In the genomic region with DNA sequence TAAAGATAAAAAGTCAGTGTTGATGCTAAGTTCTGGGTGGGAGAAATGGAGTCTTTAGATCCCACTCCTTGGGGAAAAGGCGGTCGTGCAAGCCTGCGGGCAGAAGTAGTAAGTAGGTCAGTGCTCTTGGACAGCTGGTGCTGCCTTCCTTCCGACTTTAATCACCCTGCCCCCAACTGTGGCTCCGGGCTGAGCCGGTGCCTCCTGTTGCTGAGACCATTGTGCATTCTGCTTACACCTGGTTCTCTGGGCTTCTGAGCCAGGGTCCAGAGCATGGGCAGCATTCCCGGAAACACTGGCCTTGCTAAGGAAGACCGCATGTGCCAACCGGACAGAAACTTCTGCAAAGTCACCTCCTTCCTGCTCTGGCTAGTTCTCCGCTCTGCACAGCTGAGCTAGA, we compare ENCODE assay signal across 8 mouse cellular contexts. TPM values are rescaled to one million over a fixed set of nuclear protein-coding genes. Genes with fewer than 3 reads are reported as not detected.
A peak's percentile ranks its signal among the peaks of the same experiment; 100 is the strongest.
DNase-seq lines count a peak whose midpoint lies in the region; ATAC-seq lines count a peak whose summit lies in the region.

No protein-coding gene starts in this region.

- no peak for ATAC-seq in midbrain, embryonic 13.5 days
- ATAC-seq in erythroid progenitor cell, adult 5-6 weeks (replicated peaks; ENCODE audit: low FRiP score, poor library complexity, severe bottlenecking): no peak

- peak overlapping the region; percentile 93 for H3K4me2 ChIP-seq in midbrain, embryonic 13.5 days (replicated peaks)

- H3K27ac ChIP-seq in midbrain, embryonic 13.5 days: 0 out of 2 replicates have a peak overlapping the region, but pooled peaks have one; percentile 55

- H3K36me3 ChIP-seq in midbrain, embryonic 13.5 days: peaks cover 29% of the 10 kb centered on the region

- intact Hi-C loops in left cerebral cortex, postnatal 10 days (cut with DNase I): no loop called here

- H3K4me3 ChIP-seq in midbrain, embryonic 13.5 days (replicated peaks): peak overlapping the region; percentile 82

- DNase-seq in left cerebral cortex, postnatal 10 days (ENCODE audit: extremely low spot score in 1 of 2, low spot score in 2 of 2): peak; percentile 55 to 82
- no peak for DNase-seq in left cerebral cortex, adult 18-20 months (ENCODE audit: low spot score in 2 of 2)
- DNase-seq in cerebellum, adult 9-11 months: peak; percentile 87
- peak; percentile 62 to 69 for DNase-seq in heart, adult 9 months (ENCODE audit: low spot score in 2 of 2)
- DNase-seq in kidney, adult 9 months: peak; percentile 61
- DNase-seq in urinary bladder, adult 18-20 months (ENCODE audit: low spot score in 2 of 2): no peak

- no peaks in the 10 kb centered on the region for H3K27me3 ChIP-seq in midbrain, embryonic 13.5 days

- peaks cover 69% of the 10 kb centered on the region for H3K4me1 ChIP-seq in midbrain, embryonic 13.5 days (replicated peaks)

- H3K9me3 ChIP-seq in midbrain, embryonic 13.5 days: no peaks in the 10 kb centered on the region

- 43% methylated on average over 10 of the region's 10 CpGs for WGBS in midbrain, embryonic 13.5 days

- H3K9ac ChIP-seq in midbrain, embryonic 13.5 days (replicated peaks): peak overlapping the region; percentile 24

RNA-seq across cellular contexts. Expression of a gene that starts 4.3 kb away (rescaled TPM):
- 100 to 1,000 TPM; 687 to 749 TPM for total RNA-seq in left cerebral cortex, postnatal 10 days (2021)
- 1,000 to 10,000 TPM; 1,425 to 1,430 TPM for total RNA-seq in left cerebral cortex, adult 18-20 months (2021)
- 1,400 and 1,429 TPM in 2 replicates for polyA plus RNA-seq in midbrain, embryonic 13.5 days (2015; fragmentation: Nextera tagmentation; extraction: Ambion mirVana)
- 26.4 and 30.6 TPM in 2 replicates for total RNA-seq in erythroid progenitor cell, adult 5-6 weeks (2015; ENCODE audit: low replicate concordance)
- 75.0 and 81.4 TPM in 2 replicates for total RNA-seq in erythroid progenitor cell, adult 5-6 weeks (2017; ENCODE audit: low replicate concordance)

RNA-seq across cellular contexts. Expression of a gene that starts 19.5 kb away (rescaled TPM):
- 10 to 100 TPM; 13.3 to 14.6 TPM for total RNA-seq in left cerebral cortex, postnatal 10 days (2021)
- total RNA-seq in left cerebral cortex, adult 18-20 months (2021): 10 to 100 TPM; 11.8 to 14.7 TPM
- 1.2 and 2.1 TPM in 2 replicates for polyA plus RNA-seq in midbrain, embryonic 13.5 days (2015; fragmentation: Nextera tagmentation; extraction: Ambion mirVana)
- total RNA-seq in erythroid progenitor cell, adult 5-6 weeks (2015; ENCODE audit: low replicate concordance): not detected in 2 replicates
- total RNA-seq in erythroid progenitor cell, adult 5-6 weeks (2017; ENCODE audit: low replicate concordance): 0.13 TPM in 1 of 2 replicates, not detected in the other

RNA-seq across cellular contexts. Expression of a gene that starts 43.3 kb away (rescaled TPM):
- 100 to 1,000 TPM; 210 to 217 TPM for total RNA-seq in left cerebral cortex, postnatal 10 days (2021)
- 100 to 1,000 TPM; 129 to 139 TPM for total RNA-seq in left cerebral cortex, adult 18-20 months (2021)
- polyA plus RNA-seq in midbrain, embryonic 13.5 days (2015; fragmentation: Nextera tagmentation; extraction: Ambion mirVana): 186 and 195 TPM in 2 replicates
- 15.1 and 18.0 TPM in 2 replicates for total RNA-seq in erythroid progenitor cell, adult 5-6 weeks (2015; ENCODE audit: low replicate concordance)
- 0.90 and 3.3 TPM in 2 replicates for total RNA-seq in erythroid progenitor cell, adult 5-6 weeks (2017; ENCODE audit: low replicate concordance)

Comparison
In these comparisons a context has a peak if more than half of its experiments do, and no peak if none do; other contexts are left out.
1. DNase-seq: peak in left cerebral cortex, postnatal 10 days (2 of 2), cerebellum, adult 9-11 months (single experiment), heart, adult 9 months (2 of 2) and kidney, adult 9 months (single experiment); none in left cerebral cortex, adult 18-20 months (0 of 2) and urinary bladder, adult 18-20 months (0 of 2).
2. RNA of a gene that starts 4.3 kb away (total RNA-seq): 1,425 to 1,430 TPM in left cerebral cortex, adult 18-20 months and 687 to 749 TPM in left cerebral cortex, postnatal 10 days; 26.4 to 81.4 TPM in erythroid progenitor cell, adult 5-6 weeks; every median in the first group is over 4 times any median in the second.
3. RNA of a gene that starts 19.5 kb away (total RNA-seq): 11.8 to 14.7 TPM in left cerebral cortex, adult 18-20 months and 13.3 to 14.6 TPM in left cerebral cortex, postnatal 10 days; 0.13 TPM in erythroid progenitor cell, adult 5-6 weeks; every median in the first group is over 10 times any median in the second.
4. RNA of a gene that starts 43.3 kb away (total RNA-seq): 210 to 217 TPM in left cerebral cortex, postnatal 10 days and 129 to 139 TPM in left cerebral cortex, adult 18-20 months; 0.90 to 18.0 TPM in erythroid progenitor cell, adult 5-6 weeks; every median in the first group is over 4 times any median in the second.